Mouse (Mus musculus) midbrain, embryonic 11.5 days (tissue): Measurements from ENCODE around the gene Ldlrad3. TPM values are rescaled to one million over a fixed set of nuclear protein-coding genes. Genes with fewer than 3 reads are reported as not detected.
A peak's percentile ranks its signal among the peaks of the same experiment; 100 is the strongest.

Experiments
- ATAC-seq: fragments of 200-750 bp; cut with Nextera tagmentation; 2 replicates; pipeline ENCODE4 v1.8.0; 2017; ENCODE audit warnings: moderate TSS enrichment, moderate library complexity; ENCODE audit not compliant: low FRiP score
- DNase-seq: peaks from one replicate; pipeline ENCODE4 v3.0.0; 2015; ENCODE audit warnings: low spot score; ENCODE audit errors: missing footprints
- H3K27ac ChIP-seq: fragments of 300-500 bp; sonication (generic); 2 replicates; pipeline ENCODE4 v1.5.1; 2014; ENCODE audit warnings: low read depth, low read length
- H3K27me3 ChIP-seq: fragments of 300-500 bp; sonication (generic); 2 replicates; pipeline ENCODE4 v1.6.1; 2014; ENCODE audit warnings: mild to moderate bottlenecking, low read length, moderate library complexity, mixed read lengths; ENCODE audit not compliant: control insufficient read depth, insufficient read depth
- H3K36me3 ChIP-seq: fragments of 300-500 bp; sonication (generic); 2 replicates; pipeline ENCODE4 v1.6.1; 2014; ENCODE audit warnings: mild to moderate bottlenecking, low read length, moderate library complexity, mixed read lengths; ENCODE audit not compliant: control insufficient read depth, insufficient read depth
- H3K4me1 ChIP-seq: fragments of 300-500 bp; sonication (generic); 2 replicates; pipeline ENCODE4 v1.6.1; 2014; ENCODE audit warnings: low read length; ENCODE audit not compliant: control insufficient read depth, insufficient read depth
- H3K4me2 ChIP-seq: fragments of 300-500 bp; sonication (generic); 2 replicates; pipeline ENCODE4 v1.6.1; 2014; ENCODE audit warnings: mild to moderate bottlenecking, moderate library complexity
- H3K4me3 ChIP-seq: fragments of 300-500 bp; sonication (generic); 2 replicates; pipeline ENCODE4 v1.5.1; 2014; ENCODE audit warnings: low read depth, low read length
- H3K9ac ChIP-seq: fragments of 300-500 bp; sonication (generic); 2 replicates; pipeline ENCODE4 v1.6.1; 2014; ENCODE audit warnings: low read length
- H3K9me3 ChIP-seq: fragments of 300-500 bp; sonication (generic); 2 replicates; pipeline ENCODE4 v1.6.1; 2016; ENCODE audit warnings: low read length; ENCODE audit not compliant: control insufficient read depth
- WGBS: fragments of 180-500 bp; shearing (Covaris S2); extraction: QIAGEN DNeasy Blood & Tissue Kit; methylation state at CpG from one replicate; pipeline ENCODE4 v1.1.7; 2014; 5-methylcytosine and 5-hydroxymethylcytosine counted together
- polyA plus RNA-seq: library from polyadenylated mRNA; unstranded; fragments of >200 nt; fragmentation: Nextera tagmentation; extraction: Ambion mirVana; gene quantifications from 2 replicates; pipeline ENCODE4 v1.2.1, GENCODE M21; 2014

Gene Ldlrad3
- polyA plus RNA-seq: 53.1 and 57.7 TPM in 2 replicates

DNA sequence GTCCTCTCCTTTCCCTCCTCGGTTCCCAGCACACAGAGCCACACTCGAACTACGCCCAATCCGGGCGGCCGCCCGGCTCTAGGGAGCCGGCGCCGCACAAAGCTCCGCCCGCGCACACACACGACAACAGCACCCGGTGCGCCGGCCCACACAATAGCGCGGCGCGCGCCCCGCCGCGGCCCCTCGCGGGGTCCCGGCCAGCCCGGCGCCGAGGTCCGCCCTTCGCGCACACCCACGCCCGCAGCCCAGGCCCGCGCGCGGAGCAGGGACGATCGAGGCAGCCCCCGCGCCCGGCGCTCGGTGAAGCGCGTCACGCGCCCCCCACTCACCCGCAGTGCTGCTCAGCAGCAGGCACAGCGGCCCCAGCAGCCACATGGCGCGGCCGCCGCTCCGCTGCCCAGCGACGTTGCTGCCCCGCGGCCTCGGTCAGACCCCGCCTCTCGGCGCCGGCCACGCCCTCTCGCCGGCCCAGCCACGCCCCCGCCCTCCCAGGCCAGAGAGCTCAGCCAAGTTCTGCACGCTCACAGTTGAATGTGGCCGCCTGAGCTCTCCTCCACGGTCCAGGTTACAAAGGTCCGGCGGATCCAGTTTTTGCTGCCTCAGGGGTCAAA is at the start of gene Ldlrad3:
Gene Ldlrad3 (minus strand): TSS at position 435 of the 611 bp plus-strand sequence.
- DNase-seq: peak; percentile 99

GRCm38 (mm10) chr2:102231470-102231869 is 45.3 kb upstream of the Ldlrad3 start:
- H3K4me2 ChIP-seq: no peak overlapping the region
- no peak overlapping the region for H3K4me3 ChIP-seq
- H3K27me3 ChIP-seq: no peaks in the 10 kb centered on the region
- peaks cover 3% of the 10 kb centered on the region; the same call in 1 of the 2 replicates for H3K4me1 ChIP-seq
- ATAC-seq (peak; percentile 44), DNase-seq (no peak)
- no peaks in the 10 kb centered on the region for H3K36me3 ChIP-seq
- no peak overlapping the region for H3K27ac ChIP-seq
- H3K9ac ChIP-seq: peak overlapping the region; percentile 21; the same call in 1 of the 2 replicates
- H3K9me3 ChIP-seq: no peaks in the 10 kb centered on the region
- whole genome bisulfite sequencing: 52% methylated on average over 5 of the region's 5 CpGs

More for the DNA sequence above, at the start of gene Ldlrad3:
- H3K9ac ChIP-seq: peak within 1 kb of the TSS; percentile 94
- no peaks in the 10 kb centered on the region for H3K27me3 ChIP-seq
- H3K4me2 ChIP-seq: peak within 1 kb of the TSS; percentile 87
- no peaks in the 10 kb centered on the region for H3K9me3 ChIP-seq
- peak within 1 kb of the TSS; percentile 79 for H3K4me3 ChIP-seq
- ATAC-seq: peak; percentile 97
- WGBS: 1% methylated on average over 74 of the region's 77 CpGs
- no peaks in the 10 kb centered on the region for H3K36me3 ChIP-seq
- peaks cover 18% of the 10 kb centered on the region for H3K4me1 ChIP-seq
- peak within 1 kb of the TSS; percentile 81 for H3K27ac ChIP-seq

DNA sequence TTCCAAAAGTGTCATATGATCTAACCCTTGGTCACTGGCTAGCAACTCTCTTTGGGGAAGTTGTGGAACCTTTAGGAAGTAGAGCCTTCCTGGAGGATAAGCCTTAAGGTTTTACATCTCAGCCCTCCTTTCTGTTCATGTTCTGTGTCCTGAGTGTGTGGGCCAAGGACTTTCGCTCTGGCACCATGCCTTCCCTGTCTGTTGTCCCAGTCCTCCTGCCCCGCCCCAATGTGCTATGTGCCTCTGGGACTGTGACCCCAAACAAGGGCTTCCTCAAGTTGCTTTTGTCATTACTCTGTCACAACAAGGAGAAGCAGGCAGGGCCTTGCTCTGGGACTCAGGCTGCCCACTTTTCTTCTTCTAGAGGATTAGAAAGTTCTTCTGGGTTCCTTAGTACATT is 42.9 kb upstream of the Ldlrad3 start:
- H3K4me3 ChIP-seq: no peak overlapping the region
- no peak overlapping the region for H3K4me2 ChIP-seq
- no peak for ATAC-seq
- H3K9ac ChIP-seq: no peak overlapping the region
- H3K9me3 ChIP-seq: no peaks in the 10 kb centered on the region
- H3K27me3 ChIP-seq: no peaks in the 10 kb centered on the region
- 89% methylated on average over 2 of the region's 2 CpGs for WGBS
- no peak overlapping the region for H3K27ac ChIP-seq
- DNase-seq: no peak
- no peaks in the 10 kb centered on the region for H3K36me3 ChIP-seq
- H3K4me1 ChIP-seq: peaks cover 4% of the 10 kb centered on the region

DNA sequence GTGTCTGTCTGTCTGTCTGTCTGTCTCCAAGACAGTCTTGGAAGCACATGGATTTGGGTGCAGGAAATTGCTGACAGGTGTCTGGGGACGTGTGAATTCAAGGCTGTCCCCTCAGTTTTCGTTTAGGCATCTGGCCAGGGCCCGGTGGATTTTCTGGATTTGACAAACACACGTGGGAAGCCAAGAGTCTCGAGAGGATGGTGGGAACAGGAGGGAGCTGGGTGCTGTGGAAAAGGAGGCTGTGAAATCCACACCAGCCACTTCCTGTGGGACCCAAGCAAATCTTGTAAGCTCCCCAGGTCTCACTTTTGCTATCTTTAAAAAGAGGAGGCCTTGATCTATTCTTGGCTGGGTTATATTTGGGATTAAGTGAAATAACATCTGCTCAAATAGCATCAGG is 42.1 kb upstream of the Ldlrad3 start:
- Histone ChIP-seq H3K9me3 (no peaks in the 10 kb centered on the region), H3K36me3 (no peaks in the 10 kb centered on the region), H3K4me2 (no peak overlapping the region), H3K27me3 (no peaks in the 10 kb centered on the region), H3K9ac (no peak overlapping the region), H3K4me1 (peaks cover 12% of the 10 kb centered on the region), H3K27ac (no peak overlapping the region), H3K4me3 (no peak overlapping the region)
- ATAC-seq (no peak), DNase-seq (no peak)
- WGBS: 85% methylated on average over 5 of the region's 5 CpGs

GRCm38 (mm10) chr2:102227839-102228238 is 41.7 kb upstream of the Ldlrad3 start:
- H3K27ac ChIP-seq: no peak overlapping the region
- no peak overlapping the region for H3K4me2 ChIP-seq
- H3K9ac ChIP-seq: no peak overlapping the region
- ATAC-seq (no peak), DNase-seq (peak; percentile 73)
- no peaks in the 10 kb centered on the region for H3K9me3 ChIP-seq
- WGBS: 87% methylated on average over 8 of the region's 8 CpGs
- H3K27me3 ChIP-seq: no peaks in the 10 kb centered on the region
- H3K4me1 ChIP-seq: peaks cover 16% of the 10 kb centered on the region
- no peak overlapping the region for H3K4me3 ChIP-seq
- no peaks in the 10 kb centered on the region for H3K36me3 ChIP-seq

GRCm38 (mm10) chr2:102226274-102226673 is 40.1 kb upstream of the Ldlrad3 start:
- H3K27ac ChIP-seq: no peak overlapping the region
- H3K36me3 ChIP-seq: no peaks in the 10 kb centered on the region
- ATAC-seq (no peak), DNase-seq (no peak)
- WGBS: 69% methylated on average over 15 of the region's 15 CpGs
- peaks cover 16% of the 10 kb centered on the region for H3K4me1 ChIP-seq
- H3K4me2 ChIP-seq: no peak overlapping the region
- no peak overlapping the region for H3K9ac ChIP-seq
- no peaks in the 10 kb centered on the region for H3K9me3 ChIP-seq
- H3K4me3 ChIP-seq: no peak overlapping the region
- H3K27me3 ChIP-seq: no peaks in the 10 kb centered on the region

- H3K27me3 ChIP-seq: no peaks in the 10 kb centered on the region
- no peaks in the 10 kb centered on the region for H3K36me3 ChIP-seq
- DNase-seq (peak; percentile 86), ATAC-seq (peak; percentile 75)
- no peak overlapping the region for H3K4me3 ChIP-seq
- no peaks in the 10 kb centered on the region for H3K9me3 ChIP-seq
- 5% methylated on average over 11 of the region's 11 CpGs for WGBS
- peak overlapping the region; percentile 6 for H3K4me2 ChIP-seq
- H3K27ac ChIP-seq: peak overlapping the region; percentile 22; the same call in 1 of the 2 replicates
- peak overlapping the region; percentile 28; the same call in 1 of the 2 replicates for H3K9ac ChIP-seq
- H3K4me1 ChIP-seq: peaks cover 16% of the 10 kb centered on the region
Observed at GRCm38 (mm10) chr2:102223355-102224128, 37.4 kb upstream of the Ldlrad3 start.

DNA sequence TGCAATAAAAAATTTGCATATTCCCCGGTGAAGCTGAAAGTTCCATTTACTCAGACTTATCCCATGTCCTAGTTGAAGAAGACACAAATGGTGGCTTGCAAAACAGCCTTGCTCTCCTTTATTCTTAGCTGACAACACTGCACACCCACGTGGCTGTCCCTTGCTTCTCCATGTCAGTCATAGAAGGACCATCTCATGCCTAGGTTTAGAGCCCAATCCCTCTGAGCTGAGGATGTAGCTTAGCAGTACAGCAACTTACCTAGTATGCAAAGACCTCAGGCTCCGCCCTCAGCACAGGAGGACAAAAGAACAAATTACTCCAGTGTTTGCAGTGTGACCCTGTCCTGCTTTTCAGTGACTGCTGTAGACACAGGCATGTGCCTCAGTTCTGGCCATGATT is 36.6 kb upstream of the Ldlrad3 start:
- no peak overlapping the region for H3K4me3 ChIP-seq
- ATAC-seq (peak; percentile 12; the same call in 1 of the 2 replicates), DNase-seq (no peak)
- no peak overlapping the region for H3K4me2 ChIP-seq
- H3K4me1 ChIP-seq: peaks cover 16% of the 10 kb centered on the region
- no peaks in the 10 kb centered on the region for H3K36me3 ChIP-seq
- no peak overlapping the region for H3K9ac ChIP-seq
- 64% methylated on average over 3 of the region's 3 CpGs for WGBS
- no peaks in the 10 kb centered on the region for H3K9me3 ChIP-seq
- no peaks in the 10 kb centered on the region for H3K27me3 ChIP-seq
- H3K27ac ChIP-seq: no peak overlapping the region

- H3K4me1 ChIP-seq: no peaks in the 10 kb centered on the region
- H3K27ac ChIP-seq: no peak overlapping the region
- H3K4me2 ChIP-seq: no peak overlapping the region
- no peaks in the 10 kb centered on the region for H3K27me3 ChIP-seq
- H3K4me3 ChIP-seq: no peak overlapping the region
- no peak for DNase-seq
- no peak for ATAC-seq
- H3K9me3 ChIP-seq: no peaks in the 10 kb centered on the region
- H3K36me3 ChIP-seq: no peaks in the 10 kb centered on the region
- no peak overlapping the region for H3K9ac ChIP-seq
- WGBS: 92% methylated on average over 1 of the region's 1 CpGs
Observed at GRCm38 (mm10) chr2:102216817-102217216, 30.6 kb upstream of the Ldlrad3 start.
